Mouse (Mus musculus) gastrocnemius, adult 18-20 months (tissue): ENCODE measurements around the gene Nab2. TPM values are rescaled to one million over a fixed set of nuclear protein-coding genes. Genes with fewer than 3 reads are reported as not detected.

ENCODE experiments used
- DNase-seq: peaks from one replicate; pipeline ENCODE4 v3.0.0; 2021; ENCODE audit warnings: low spot score
- total RNA-seq, 2 experiments: library from RNA; stranded (reverse); gene quantifications; 2 replicates each; pipeline ENCODE4 v1.2.3; 2021

The Nab2 gene
- total RNA-seq, 2 experiments from 2014 or later, result 3.4 to 3.5 TPM

GRCm38 (mm10) chr10:127618173-127618572 lies 50.2 kb downstream of the Nab2 start:
- no peak for DNase-seq

GRCm38 (mm10) chr10:127617294-127617693 lies 51.1 kb downstream of the Nab2 start:
- no peak for DNase-seq

GRCm38 (mm10) chr10:127616261-127616679 lies 52.1 kb downstream of the Nab2 start:
- DNase-seq, result no peak

GRCm38 (mm10) chr10:127615591-127615990 lies 52.8 kb downstream of the Nab2 start:
- peak; percentile 63 for DNase-seq

- DNase-seq, result no peak
These were observed 53.4 kb downstream of the Nab2 start for GRCm38 (mm10) chr10:127615034-127615374.

GRCm38 (mm10) chr10:127614236-127615033 lies 53.9 kb downstream of the Nab2 start:
- peak; percentile 38 for DNase-seq

- DNase-seq, result no peak
These were observed 56.1 kb downstream of the Nab2 start for GRCm38 (mm10) chr10:127612079-127612775.

Other genes with a start within 250 kb of the Nab2 start
- 100 to 1,000 TPM; 381 to 402 TPM for gene Stac3, start 166.9 kb downstream of the Nab2 start, total RNA-seq
- gene Ndufa4l2, start 153.6 kb downstream of the Nab2 start, total RNA-seq, result 10 to 100 TPM; 10.1 to 13.7 TPM
- 10 to 100 TPM; 25.8 to 25.9 TPM for gene Shmt2, start 146.1 kb downstream of the Nab2 start, total RNA-seq
- gene Nxph4, start 134.0 kb downstream of the Nab2 start, total RNA-seq, result under 1 TPM; 0.14 to 0.36 TPM
- 10 to 100 TPM; 40.8 to 43.4 TPM for gene Lrp1, start 47.4 kb downstream of the Nab2 start, total RNA-seq
- 10 to 100 TPM; 16.0 to 17.9 TPM for gene Stat6, start 25.6 kb downstream of the Nab2 start, total RNA-seq
- 1 to 10 TPM; 2.5 to 2.7 TPM for gene Nemp1, start 1.7 kb downstream of the Nab2 start, total RNA-seq
- gene Myo1a, start 36.6 kb upstream of the Nab2 start, total RNA-seq, result not detected
- gene Tac2, start 55.9 kb upstream of the Nab2 start, total RNA-seq, result not detected
- 1 to 10 TPM; 6.3 to 6.6 TPM for gene Zbtb39, start 71.0 kb upstream of the Nab2 start, total RNA-seq
- under 1 TPM; 0.14 to 0.25 TPM for gene Gpr182, start 83.2 kb upstream of the Nab2 start, total RNA-seq
- not detected for gene Rdh1, start 91.2 kb upstream of the Nab2 start, total RNA-seq
- gene Rdh16f1, start 91.2 kb upstream of the Nab2 start, total RNA-seq, result under 1 TPM; 0.30 to 0.31 TPM
- not detected for gene Rdh9, start 107.8 kb upstream of the Nab2 start, total RNA-seq
- gene Rdh16, start 132.6 kb upstream of the Nab2 start, total RNA-seq, result under 1 TPM in 1 of 2 experiments, not detected in 1; 0.11 TPM
- not detected for gene Rdh19, start 181.4 kb upstream of the Nab2 start, total RNA-seq
- gene Rdh16f2, start 197.9 kb upstream of the Nab2 start, total RNA-seq, result not detected
- gene Rdh7, start 220.2 kb upstream of the Nab2 start, total RNA-seq, result under 1 TPM in 1 of 2 experiments, not detected in 1; 0.38 TPM
- not detected for gene Sdr9c7, start 229.9 kb upstream of the Nab2 start, total RNA-seq